Mouse (Mus musculus): ENCODE measurements at regions not wholly inside any gene's neighbourhood (a gene's known extent, or its start where the extent isn't known, plus 50 kb on each side); places are given as distances from the start of the nearest gene placed in this dataset.

GRCm38 (mm10) chr9:67698796-67699195 is 60.4 kb upstream of the C2cd4b start:
- DNase-seq (ENCODE audit: extremely low read depth, low read depth), result no peak

- no peak for DNase-seq (ENCODE audit: extremely low read depth, low read depth)
Observed at GRCm38 (mm10) chr9:67699846-67700579, 59.2 kb upstream of the C2cd4b start.

- DNase-seq (ENCODE audit: extremely low read depth, low read depth), result no peak
Observed at GRCm38 (mm10) chr9:67708246-67708960, 50.8 kb upstream of the C2cd4b start.

All from MEL-GATA-1-ER (cell line).